Mouse (Mus musculus) testis, adult 2 months (tissue): ENCODE data around the gene Mrps33.

Experiments
- CTCF ChIP-seq: fragments of 200-500 bp; IDR thresholded peaks from 2 replicates; pipeline ENCODE4 v1.5.1; 2012; ENCODE audit warnings: low read depth, mild to moderate bottlenecking, inconsistent platforms, low read length, moderate library complexity; ENCODE audit not compliant: control insufficient read depth, insufficient read depth, insufficient replicate concordance
- POLR2A ChIP-seq: fragments of 200-500 bp; IDR thresholded peaks from 2 replicates; pipeline ENCODE4 v1.6.1; 2012; ENCODE audit warnings: low read depth, mild to moderate bottlenecking, inconsistent platforms, low read length, moderate library complexity; ENCODE audit not compliant: control insufficient read depth

- TF ChIP-seq CTCF, result no peak
- no peak for TF ChIP-seq POLR2A
These were observed 33.0 kb upstream of the Mrps33 start for GRCm38 (mm10) chr6:39843698-39844342.
